Mouse (Mus musculus): Measurements from ENCODE around the gene Otud4. TPM values are rescaled to one million over a fixed set of nuclear protein-coding genes. Genes with fewer than 3 reads are reported as not detected.
A peak's percentile ranks its signal among the peaks of the same experiment; 100 is the strongest.

The Otud4 gene
- polyA plus RNA-seq, 1 experiment from 2014 or later: 14.1 TPM

- H3K9ac ChIP-seq (replicated peaks; ENCODE audit: low read depth, low read length): peak within 1 kb of the TSS; percentile 81
- H3K9me3 ChIP-seq (ENCODE audit: control insufficient read depth, low read length): no peaks in the 10 kb centered on the region
- H3K36me3 ChIP-seq (ENCODE audit: control insufficient read depth, insufficient read depth): peaks cover 7% of the 10 kb centered on the region; the same call in 1 of the 2 replicates
- no peaks in the 10 kb centered on the region for H3K27me3 ChIP-seq (replicated peaks; ENCODE audit: control insufficient read depth, insufficient read depth, low read length)
- peak within 1 kb of the TSS; percentile 63 for H3K4me2 ChIP-seq (ENCODE audit: low read length)
- ATAC-seq: peak; percentile 99
- under 1% methylated on average over 73 of the region's 73 CpGs for WGBS
- H3K27ac ChIP-seq (ENCODE audit: low read length): peak within 1 kb of the TSS; percentile 78
- peaks cover 6% of the 10 kb centered on the region for H3K4me1 ChIP-seq (replicated peaks; ENCODE audit: control insufficient read depth, insufficient read depth, low read length)
- H3K4me3 ChIP-seq (replicated peaks; ENCODE audit: low read length): peak within 1 kb of the TSS; percentile 90
These were observed 71.9 kb downstream of the Otud4 start, which contains the start of the genes Abce1 and Anapc10 for GRCm38 (mm10) chr8:79711064-79711961. Gene Abce1 (minus strand): TSS chr8:79711740. Gene Anapc10 (plus strand): TSS chr8:79711820.

- peaks cover 3% of the 10 kb centered on the region; the same call in 1 of the 2 replicates for H3K36me3 ChIP-seq (ENCODE audit: control insufficient read depth, insufficient read depth)
- no peak overlapping the region for H3K27ac ChIP-seq (ENCODE audit: low read length)
- H3K9me3 ChIP-seq (ENCODE audit: control insufficient read depth, low read length): no peaks in the 10 kb centered on the region
- no peak overlapping the region for H3K9ac ChIP-seq (replicated peaks; ENCODE audit: low read depth, low read length)
- H3K27me3 ChIP-seq (replicated peaks; ENCODE audit: control insufficient read depth, insufficient read depth, low read length): no peaks in the 10 kb centered on the region
- no peak for ATAC-seq
- 57% methylated on average over 5 of the region's 6 CpGs for WGBS
- H3K4me2 ChIP-seq (ENCODE audit: low read length): peak overlapping the region; percentile 42
- no peak overlapping the region for H3K4me3 ChIP-seq (replicated peaks; ENCODE audit: low read length)
- H3K4me1 ChIP-seq (replicated peaks; ENCODE audit: control insufficient read depth, insufficient read depth, low read length): peaks cover 6% of the 10 kb centered on the region
These were observed 73.3 kb downstream of the Otud4 start for GRCm38 (mm10) chr8:79712676-79713075.

GRCm38 (mm10) chr8:79721537-79721936 lies 82.1 kb downstream of the Otud4 start:
- no peak for ATAC-seq
- peaks cover 11% of the 10 kb centered on the region for H3K36me3 ChIP-seq (ENCODE audit: control insufficient read depth, insufficient read depth)
- H3K27me3 ChIP-seq (replicated peaks; ENCODE audit: control insufficient read depth, insufficient read depth, low read length): no peaks in the 10 kb centered on the region
- H3K9me3 ChIP-seq (ENCODE audit: control insufficient read depth, low read length): no peaks in the 10 kb centered on the region
- no peak overlapping the region for H3K9ac ChIP-seq (replicated peaks; ENCODE audit: low read depth, low read length)
- H3K27ac ChIP-seq (ENCODE audit: low read length): no peak overlapping the region
- H3K4me3 ChIP-seq (replicated peaks; ENCODE audit: low read length): no peak overlapping the region
- H3K4me1 ChIP-seq (replicated peaks; ENCODE audit: control insufficient read depth, insufficient read depth, low read length): no peaks in the 10 kb centered on the region
- H3K4me2 ChIP-seq (ENCODE audit: low read length): no peak overlapping the region

GRCm38 (mm10) chr8:79723308-79723707 lies 83.9 kb downstream of the Otud4 start:
- Histone ChIP-seq H3K9me3 (ENCODE audit: control insufficient read depth, low read length) (no peaks in the 10 kb centered on the region), H3K36me3 (ENCODE audit: control insufficient read depth, insufficient read depth) (peaks cover 11% of the 10 kb centered on the region), H3K4me2 (ENCODE audit: low read length) (no peak overlapping the region), H3K4me1 (replicated peaks; ENCODE audit: control insufficient read depth, insufficient read depth, low read length) (no peaks in the 10 kb centered on the region), H3K27me3 (replicated peaks; ENCODE audit: control insufficient read depth, insufficient read depth, low read length) (no peaks in the 10 kb centered on the region), H3K27ac (ENCODE audit: low read length) (no peak overlapping the region), H3K9ac (replicated peaks; ENCODE audit: low read depth, low read length) (no peak overlapping the region), H3K4me3 (replicated peaks; ENCODE audit: low read length) (no peak overlapping the region)
- ATAC-seq: no peak

GRCm38 (mm10) chr8:79724589-79724988 lies 85.2 kb downstream of the Otud4 start:
- Histone ChIP-seq H3K36me3 (ENCODE audit: control insufficient read depth, insufficient read depth) (peaks cover 11% of the 10 kb centered on the region), H3K4me3 (replicated peaks; ENCODE audit: low read length) (no peak overlapping the region), H3K4me1 (replicated peaks; ENCODE audit: control insufficient read depth, insufficient read depth, low read length) (no peaks in the 10 kb centered on the region), H3K4me2 (ENCODE audit: low read length) (no peak overlapping the region), H3K27me3 (replicated peaks; ENCODE audit: control insufficient read depth, insufficient read depth, low read length) (no peaks in the 10 kb centered on the region), H3K9me3 (ENCODE audit: control insufficient read depth, low read length) (no peaks in the 10 kb centered on the region), H3K9ac (replicated peaks; ENCODE audit: low read depth, low read length) (no peak overlapping the region), H3K27ac (ENCODE audit: low read length) (no peak overlapping the region)
- no peak for ATAC-seq
- 66% methylated on average over 3 of the region's 3 CpGs for whole genome bisulfite sequencing

Other genes with a start within 250 kb of the Otud4 start
- gene Smad1, start 240.1 kb upstream of the Otud4 start, polyA plus RNA-seq (2015; fragmentation: Nextera tagmentation; extraction: Ambion mirVana): 65.6 and 65.8 TPM in 2 replicates
- 92.5 and 105 TPM in 2 replicates for gene Abce1, start 72.1 kb downstream of the Otud4 start, polyA plus RNA-seq (2015; fragmentation: Nextera tagmentation; extraction: Ambion mirVana)
- 40.6 and 48.4 TPM in 2 replicates for gene Anapc10, start 72.2 kb downstream of the Otud4 start, polyA plus RNA-seq (2015; fragmentation: Nextera tagmentation; extraction: Ambion mirVana)

Data from forebrain, embryonic 16.5 days (tissue).